Mouse (Mus musculus) testis, adult 2 months (tissue): ENCODE measurements around the gene Ccdc63. TPM values are rescaled to one million over a fixed set of nuclear protein-coding genes. Genes with fewer than 3 reads are reported as not detected.

Experiments
- H3K27ac ChIP-seq: fragments of 200-500 bp; 2 replicates; pipeline ENCODE4 v1.5.1; 2012; ENCODE audit warnings: low read depth, low read length; ENCODE audit not compliant: control insufficient read depth, insufficient read depth
- H3K27me3 ChIP-seq: fragments of 200-500 bp; 2 replicates; pipeline ENCODE4 v1.6.1; 2012; ENCODE audit warnings: mild to moderate bottlenecking, low read length, moderate library complexity; ENCODE audit not compliant: control insufficient read depth, insufficient read depth
- H3K36me3 ChIP-seq: fragments of 200-500 bp; 2 replicates; pipeline ENCODE4 v1.6.1; 2012; ENCODE audit warnings: mild to moderate bottlenecking, low read length; ENCODE audit not compliant: control insufficient read depth, insufficient read depth
- H3K4me1 ChIP-seq: fragments of 200-500 bp; 2 replicates; pipeline ENCODE4 v1.6.1; 2012; ENCODE audit warnings: low read length; ENCODE audit not compliant: control insufficient read depth, insufficient read depth
- H3K4me3 ChIP-seq: fragments of 200-500 bp; 2 replicates; pipeline ENCODE4 v1.5.1; 2012; ENCODE audit warnings: low read depth, mild to moderate bottlenecking, low read length, moderate library complexity, mixed read lengths; ENCODE audit not compliant: control insufficient read depth
- CTCF ChIP-seq: fragments of 200-500 bp; IDR thresholded peaks from 2 replicates; pipeline ENCODE4 v1.5.1; 2012; ENCODE audit warnings: low read depth, mild to moderate bottlenecking, inconsistent platforms, low read length, moderate library complexity; ENCODE audit not compliant: control insufficient read depth, insufficient read depth, insufficient replicate concordance
- POLR2A ChIP-seq: fragments of 200-500 bp; IDR thresholded peaks from 2 replicates; pipeline ENCODE4 v1.6.1; 2012; ENCODE audit warnings: low read depth, mild to moderate bottlenecking, inconsistent platforms, low read length, moderate library complexity; ENCODE audit not compliant: control insufficient read depth
- polyA plus RNA-seq: library from polyadenylated mRNA; depleted of rRNA; stranded (reverse); fragments of >200 nt; gene quantifications from 2 replicates; pipeline ENCODE4 v1.2.3, GENCODE M21; 2012

The Ccdc63 gene
- polyA plus RNA-seq, 1 experiment = 288 TPM

DNA sequence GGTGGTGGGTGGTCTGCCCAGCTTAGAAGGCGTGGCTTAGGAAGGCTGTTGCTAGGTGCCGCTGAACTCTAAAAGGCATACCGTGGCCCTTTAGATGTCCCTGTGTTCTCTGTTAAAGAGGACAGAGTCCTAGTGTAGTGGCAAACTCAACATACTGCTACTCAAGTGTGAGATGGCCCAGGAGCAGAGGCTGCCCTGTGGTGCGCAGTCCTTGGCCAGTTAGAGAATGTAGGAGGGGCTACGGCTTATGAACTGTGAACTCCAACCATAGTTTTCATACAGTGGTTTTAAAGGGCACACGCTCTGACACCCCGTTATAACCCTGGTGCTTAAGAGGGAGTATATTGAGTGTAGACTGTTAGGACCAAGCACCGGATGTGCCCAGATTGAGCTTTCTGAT lies 30.4 kb upstream of the Ccdc63 start:
- H3K36me3 ChIP-seq = peaks cover 6% of the 10 kb centered on the region
- H3K4me1 ChIP-seq = peaks cover 3% of the 10 kb centered on the region; the same call in 1 of the 2 replicates
- no peak overlapping the region for H3K4me3 ChIP-seq
- no peak for TF ChIP-seq POLR2A
- TF ChIP-seq CTCF = no peak
- H3K27ac ChIP-seq = no peak overlapping the region
- H3K27me3 ChIP-seq = no peaks in the 10 kb centered on the region

DNA sequence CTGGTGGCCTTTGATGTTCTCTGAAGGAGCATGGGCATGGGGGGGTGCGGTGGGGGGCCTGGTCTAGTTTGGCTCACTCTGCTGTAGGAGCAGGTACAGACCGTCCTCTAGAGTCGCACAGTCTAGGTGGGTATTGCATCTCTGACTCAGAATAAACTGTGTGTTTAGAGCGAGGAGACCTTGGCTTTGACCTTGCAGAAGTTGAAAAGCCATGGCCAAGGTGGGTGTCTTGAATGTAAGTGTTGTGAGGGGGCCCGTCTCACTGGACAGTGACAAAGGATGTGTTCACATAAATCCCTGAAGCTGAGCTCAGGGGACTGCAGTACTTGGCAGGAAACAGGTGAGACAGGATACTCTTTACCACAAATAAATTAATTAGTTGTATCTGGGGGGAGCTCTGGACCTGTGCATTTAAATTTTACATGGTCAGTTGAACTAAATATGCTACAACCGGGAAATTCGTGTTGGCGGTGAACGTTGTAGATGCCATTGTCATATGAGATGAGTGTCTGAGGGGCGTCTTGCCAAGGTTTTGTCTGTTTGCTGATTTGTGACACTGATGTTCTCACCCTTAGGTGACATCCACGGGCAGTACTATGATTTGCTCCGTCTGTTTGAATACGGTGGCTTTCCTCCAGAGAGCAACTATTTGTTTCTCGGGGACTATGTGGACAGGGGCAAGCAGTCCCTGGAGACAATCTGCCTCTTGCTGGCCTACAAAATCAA lies 27.9 kb upstream of the Ccdc63 start:
- Histone ChIP-seq H3K27ac (no peak overlapping the region), H3K4me3 (no peak overlapping the region), H3K27me3 (no peaks in the 10 kb centered on the region), H3K36me3 (peaks cover 5% of the 10 kb centered on the region), H3K4me1 (peaks cover 9% of the 10 kb centered on the region)
- TF ChIP-seq POLR2A (no peak), CTCF (no peak)

DNA sequence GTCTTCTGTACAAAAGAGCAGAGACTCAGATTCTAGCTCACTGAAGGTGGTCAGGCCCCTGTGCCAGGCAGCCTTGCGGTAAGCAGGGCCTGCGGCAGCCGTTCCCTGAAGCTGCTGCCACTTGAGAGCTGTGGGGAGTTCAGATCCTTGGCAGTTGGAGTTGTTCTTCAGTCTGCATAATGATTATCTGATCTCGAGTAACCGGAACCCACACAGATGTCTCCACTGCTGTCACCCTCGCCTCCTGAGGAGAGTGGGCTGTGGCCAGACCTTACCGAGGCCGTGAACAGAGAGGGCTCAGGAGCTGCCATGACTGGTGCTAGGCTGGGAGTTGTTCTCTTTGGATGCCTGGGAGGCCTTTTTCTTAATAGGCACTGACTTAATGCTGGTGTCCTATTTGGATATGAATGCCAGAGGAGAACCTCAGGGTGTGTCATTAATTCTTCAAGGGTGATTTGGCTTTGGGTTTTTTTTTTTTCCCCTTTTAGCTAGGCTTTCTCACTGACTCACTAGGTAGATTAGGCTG lies 26.1 kb upstream of the Ccdc63 start:
- H3K4me1 ChIP-seq = peaks cover 13% of the 10 kb centered on the region
- H3K36me3 ChIP-seq = peaks cover 4% of the 10 kb centered on the region
- no peak overlapping the region for H3K27ac ChIP-seq
- no peaks in the 10 kb centered on the region for H3K27me3 ChIP-seq
- TF ChIP-seq CTCF = no peak
- no peak for TF ChIP-seq POLR2A
- no peak overlapping the region for H3K4me3 ChIP-seq

DNA sequence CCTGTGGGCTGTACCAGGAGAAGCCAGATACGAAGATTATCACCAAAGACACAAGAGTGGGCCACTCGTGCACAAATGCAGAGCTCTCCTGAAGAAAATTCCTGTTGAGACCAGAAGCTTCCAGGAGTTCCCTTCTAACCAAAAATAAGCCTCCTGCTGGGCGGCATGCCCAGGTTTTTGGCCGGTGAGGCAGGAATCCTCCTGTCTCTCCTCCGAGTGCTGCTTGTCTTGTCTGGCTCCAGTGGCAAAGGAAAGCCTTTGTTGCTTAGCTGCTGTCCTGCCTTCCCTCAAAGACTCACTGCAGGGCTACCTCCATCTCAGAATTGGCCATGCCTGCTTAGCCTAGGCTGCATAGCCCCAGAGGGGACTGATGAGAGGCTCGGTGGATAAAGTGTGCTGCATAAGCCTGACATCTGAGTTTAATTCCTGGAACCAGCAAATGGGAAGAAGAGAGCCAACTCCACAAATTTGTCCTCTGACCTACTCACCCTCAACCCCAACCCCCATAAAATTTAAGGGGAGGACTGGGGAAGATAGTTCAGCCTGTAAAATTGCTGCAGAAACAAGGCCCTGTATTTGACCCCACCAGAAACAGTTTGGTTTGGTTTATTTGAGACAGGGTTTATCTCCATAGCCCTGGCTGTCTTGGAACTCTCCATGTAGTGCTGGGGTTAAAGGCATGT lies 24.8 kb upstream of the Ccdc63 start:
- Histone ChIP-seq H3K4me1 (peaks cover 13% of the 10 kb centered on the region), H3K4me3 (no peak overlapping the region), H3K36me3 (peaks cover 3% of the 10 kb centered on the region), H3K27ac (no peak overlapping the region), H3K27me3 (no peaks in the 10 kb centered on the region)
- TF ChIP-seq POLR2A = no peak
- TF ChIP-seq CTCF = no peak

DNA sequence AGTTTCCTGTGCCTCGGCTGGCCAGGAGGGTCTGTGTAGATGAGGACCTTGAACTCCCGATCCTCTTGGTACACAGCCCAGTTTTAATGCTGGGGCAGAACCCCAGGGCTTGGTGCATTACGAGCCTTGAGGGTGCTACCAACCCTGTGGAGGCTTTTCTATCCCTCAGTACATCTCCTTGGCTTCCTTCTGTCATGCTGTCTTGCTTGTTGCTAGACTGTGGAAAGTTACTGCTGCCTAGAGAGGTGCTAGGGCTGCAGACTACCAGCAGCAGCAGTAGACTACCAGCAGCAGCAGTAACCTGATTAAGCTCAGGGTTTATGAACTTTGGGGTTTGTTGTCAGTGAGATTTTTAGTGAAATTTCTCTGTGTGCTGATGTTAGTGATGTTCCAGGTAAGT lies 23.4 kb upstream of the Ccdc63 start:
- H3K27me3 ChIP-seq = no peaks in the 10 kb centered on the region
- TF ChIP-seq POLR2A (no peak), CTCF (no peak)
- H3K4me1 ChIP-seq = peaks cover 17% of the 10 kb centered on the region
- no peak overlapping the region for H3K4me3 ChIP-seq
- no peak overlapping the region for H3K27ac ChIP-seq
- peaks cover 3% of the 10 kb centered on the region for H3K36me3 ChIP-seq

DNA sequence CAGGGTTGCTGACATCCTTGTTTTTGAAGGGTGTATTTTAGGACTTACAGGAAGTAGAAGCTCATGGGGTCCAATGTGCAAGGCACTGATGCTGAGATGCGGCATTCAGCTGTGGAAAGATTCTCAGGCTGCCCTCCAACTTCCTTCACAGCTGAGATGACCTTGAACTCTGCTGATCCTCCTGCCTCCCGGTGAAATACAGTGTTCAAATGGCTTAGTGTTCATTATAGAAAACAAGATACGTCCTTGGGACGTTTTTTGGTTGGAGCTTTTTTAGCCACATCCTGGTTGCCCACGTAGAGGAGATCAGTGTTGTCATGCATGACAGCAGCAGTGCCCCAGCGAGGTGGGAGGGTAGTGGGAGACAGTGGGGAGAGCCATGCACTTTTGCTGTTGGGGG lies 22.6 kb upstream of the Ccdc63 start:
- Histone ChIP-seq H3K36me3 (peaks cover 1% of the 10 kb centered on the region), H3K27me3 (no peaks in the 10 kb centered on the region), H3K27ac (no peak overlapping the region), H3K4me1 (peaks cover 15% of the 10 kb centered on the region), H3K4me3 (no peak overlapping the region)
- no peak for TF ChIP-seq POLR2A
- no peak for TF ChIP-seq CTCF

DNA sequence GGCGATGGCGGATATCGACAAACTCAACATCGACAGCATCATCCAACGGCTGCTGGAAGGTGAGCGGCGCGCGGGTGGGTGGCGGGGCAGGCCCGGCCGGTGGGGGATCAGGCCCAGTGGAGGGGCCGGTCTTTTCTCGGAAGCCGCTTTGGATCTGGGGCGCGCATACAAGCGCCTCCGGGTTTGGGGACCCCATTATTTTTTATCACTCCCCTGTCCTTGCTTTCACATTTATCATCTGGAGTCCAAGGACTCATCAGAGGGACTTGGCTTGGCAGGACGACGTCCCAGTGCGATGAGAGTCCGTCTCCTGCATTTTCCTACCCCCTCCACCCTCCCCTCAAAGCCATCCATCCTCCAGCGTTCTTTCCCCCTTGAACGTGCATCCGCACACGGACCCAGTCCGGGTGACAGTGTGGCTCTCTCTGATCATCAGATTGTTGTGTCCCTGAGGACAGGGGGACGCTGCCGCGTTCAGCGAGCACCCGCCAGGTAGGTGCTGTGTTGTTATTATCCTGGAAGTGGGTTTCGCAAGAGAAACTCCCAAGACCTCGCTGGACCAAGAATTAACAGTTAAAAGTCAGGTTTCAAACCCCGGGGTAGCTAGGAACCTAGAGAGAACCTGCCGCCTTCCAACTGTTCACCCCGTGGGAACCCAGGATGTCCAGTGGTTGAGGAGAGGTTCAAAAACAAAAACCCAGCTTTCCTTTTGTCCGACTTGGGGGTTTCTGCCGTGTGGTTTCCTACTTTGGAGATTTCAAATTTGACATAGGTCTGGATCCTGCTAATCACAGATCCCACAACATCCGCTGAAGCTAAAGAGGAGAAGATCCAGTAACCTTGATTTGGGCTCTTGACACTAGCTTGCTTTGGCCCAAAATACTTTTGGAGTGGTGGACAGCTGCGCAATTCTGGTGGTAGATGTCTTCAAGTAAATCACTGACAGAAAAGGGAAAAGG lies 18.2 kb upstream of the Ccdc63 start:
- TF ChIP-seq CTCF (no peak), POLR2A (peak; percentile 19; the same call in 1 of the 2 replicates)
- Histone ChIP-seq H3K27me3 (no peaks in the 10 kb centered on the region), H3K4me3 (peak overlapping the region; percentile 87), H3K4me1 (peaks cover 22% of the 10 kb centered on the region), H3K36me3 (no peaks in the 10 kb centered on the region; the same call in 1 of the 2 replicates), H3K27ac (peak overlapping the region; percentile 69)
